Mouse (Mus musculus) left cerebral cortex, adult 9 months (tissue): ENCODE data around the gene Olfr905.

Source experiments
- DNase-seq, 2 experiments: peaks; one replicate each; pipeline ENCODE4 v3.0.0; 2022; ENCODE audit warnings: low spot score in 2 of 2

Gene Olfr905

DNA sequence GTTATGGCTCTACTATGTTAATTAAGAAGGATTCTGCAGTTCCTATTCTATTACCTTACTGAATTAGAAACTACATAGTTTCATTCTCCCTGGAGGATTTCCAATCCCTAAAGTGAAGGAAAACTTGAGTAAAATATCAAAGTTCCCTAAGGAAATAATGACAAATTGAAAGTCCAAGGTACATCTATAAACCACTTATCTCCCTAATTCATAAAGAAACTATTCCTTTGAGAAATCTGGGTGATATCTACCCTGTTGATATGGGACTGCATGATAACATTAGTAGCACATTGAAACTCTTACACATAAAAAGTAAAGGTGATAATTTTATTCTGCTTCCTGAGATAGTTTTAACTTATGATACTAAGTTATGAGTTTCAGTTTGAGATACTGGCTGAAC is at the start of gene Olfr905:
Gene Olfr905 (plus strand): TSS at position 301 of the 400 bp plus-strand sequence.
- DNase-seq = no peak

DNA sequence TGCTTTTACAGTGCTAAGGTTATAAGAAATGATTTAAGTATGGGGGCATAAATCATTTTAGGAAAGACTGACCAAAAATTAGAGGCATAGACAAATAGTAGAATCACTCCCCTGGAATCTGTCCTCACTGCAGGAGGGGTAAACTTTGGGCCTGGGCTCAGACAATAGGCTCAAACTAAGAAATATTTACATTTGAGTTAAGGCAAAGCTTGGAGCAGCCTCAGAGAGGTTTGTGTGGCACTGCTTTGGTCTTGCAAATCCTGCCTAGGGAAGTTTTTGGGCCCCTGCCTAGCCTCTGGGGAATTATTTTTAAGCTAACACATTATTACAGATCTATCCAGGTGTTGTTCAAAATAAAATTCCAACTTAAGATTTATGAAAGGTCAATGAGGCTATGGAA is 47.1 kb upstream of the Olfr905 start:
- no peak for DNase-seq

DNA sequence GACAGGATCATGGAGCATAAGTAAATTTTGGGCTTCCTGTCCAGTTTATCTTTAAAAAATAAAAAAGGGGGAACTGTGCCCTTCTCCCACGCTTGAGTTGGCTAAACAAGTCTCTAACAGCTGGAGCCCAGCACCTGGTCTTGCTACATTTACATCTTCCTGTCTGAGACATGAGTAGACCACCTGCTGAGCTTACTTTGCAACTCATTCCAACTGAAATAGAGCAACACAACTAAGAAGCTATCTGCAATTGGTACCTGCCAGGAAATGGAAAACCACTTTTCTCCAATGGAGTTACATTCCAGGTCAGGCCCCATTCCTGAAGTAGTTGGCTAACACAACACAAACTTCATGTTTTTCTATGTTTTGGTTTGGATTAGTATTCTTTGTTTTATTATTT is 43.9 kb upstream of the Olfr905 start:
- no peak for DNase-seq

- DNase-seq = no peak
Observed at GRCm38 (mm10) chr9:38429155-38429554, 41.8 kb upstream of the Olfr905 start, which contains the start of gene Olfr901. Gene Olfr901 (plus strand): TSS chr9:38429455.

DNA sequence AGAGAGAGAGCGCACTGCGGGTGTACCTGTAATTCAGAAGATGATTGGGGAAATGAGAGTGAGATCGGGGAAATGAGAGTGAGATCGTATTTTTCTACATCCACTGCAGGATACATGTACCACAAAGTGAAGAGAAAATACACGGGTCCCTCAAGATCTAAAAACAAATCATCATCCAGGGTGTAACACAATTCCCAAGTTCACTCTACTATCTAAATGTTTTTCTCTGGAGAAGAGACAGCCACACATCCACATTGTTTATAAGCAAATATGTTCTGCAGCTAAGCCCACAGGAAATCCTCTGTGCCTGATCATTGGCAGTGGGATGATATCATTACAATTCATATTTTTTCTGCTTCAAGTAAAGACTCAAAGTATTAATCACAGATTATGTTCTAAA is 23.6 kb upstream of the Olfr905 start, which contains the start of gene Olfr902:
Gene Olfr902 (plus strand): TSS at position 301 of the 400 bp plus-strand sequence.
- DNase-seq = no peak

DNA sequence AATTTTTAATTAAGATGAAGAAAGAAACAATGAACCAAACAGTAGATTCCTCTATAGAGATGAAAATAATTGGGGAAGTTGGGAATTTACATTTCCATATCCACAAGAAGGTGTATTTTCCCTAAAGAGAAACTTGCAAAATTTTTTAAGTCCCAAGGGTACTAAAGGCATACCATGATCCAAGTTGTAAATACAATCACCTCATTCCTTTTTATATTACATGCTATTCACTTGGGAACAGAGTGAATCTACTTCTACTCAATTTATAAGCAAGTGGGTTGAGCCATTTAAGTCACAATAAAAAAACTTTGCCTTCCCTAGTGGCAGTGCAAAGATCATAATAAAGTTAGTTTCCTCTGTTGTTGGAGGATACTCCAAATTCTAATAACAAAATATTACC is 8.1 kb upstream of the Olfr905 start, which contains the start of gene Olfr904:
Gene Olfr904 (plus strand): TSS at position 301 of the 400 bp plus-strand sequence.
- DNase-seq = no peak

GRCm38 (mm10) chr9:38486785-38487184 is 15.9 kb downstream of the Olfr905 start, which contains the start of gene Olfr906:
Gene Olfr906 (plus strand): TSS chr9:38487085.
- no peak for DNase-seq

- DNase-seq = no peak
Observed at GRCm38 (mm10) chr9:38495501-38495900, 24.6 kb downstream of the Olfr905 start, which contains the start of gene Olfr907. Gene Olfr907 (plus strand): TSS chr9:38495801.

DNA sequence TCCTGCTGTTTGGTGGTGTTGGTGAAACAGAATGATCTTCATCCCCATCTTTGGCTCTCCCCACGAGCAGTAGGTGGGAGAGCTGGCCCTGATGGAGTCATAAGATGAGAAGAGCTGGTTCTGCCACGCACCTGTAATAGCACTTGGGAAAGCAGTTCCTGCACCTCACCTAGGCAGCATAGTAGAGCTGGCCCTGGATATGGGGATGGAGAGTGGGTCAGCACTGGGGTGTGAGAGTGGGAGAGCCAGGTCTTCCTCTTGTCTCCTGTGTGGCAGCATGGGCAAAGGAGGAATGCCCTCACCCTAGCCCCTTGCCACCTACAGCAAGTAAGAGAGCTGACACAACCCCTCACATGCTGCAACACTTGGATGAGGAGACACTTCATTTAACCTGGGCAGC is 41.4 kb downstream of the Olfr905 start:
- no peak for DNase-seq

DNA sequence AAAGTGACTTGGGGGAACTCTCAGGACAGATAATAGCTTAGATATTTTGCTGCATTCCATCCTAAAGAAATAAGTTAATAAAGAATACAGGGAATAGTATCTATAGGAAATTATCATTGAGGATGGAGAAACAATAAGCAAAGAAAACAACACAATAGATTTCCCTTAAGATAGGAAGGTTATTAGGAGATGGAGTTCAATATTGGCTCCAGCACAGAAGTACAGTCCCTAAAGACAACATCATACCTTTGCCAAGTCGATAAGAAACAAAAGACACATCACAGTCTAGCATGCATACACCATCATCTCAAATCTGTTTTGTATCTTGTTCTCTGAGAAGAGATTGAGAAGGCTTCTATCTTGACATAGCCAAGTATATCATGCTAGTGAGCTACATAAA is 50.4 kb downstream of the Olfr905 start, which contains the start of gene Olfr911-ps1:
Gene Olfr911-ps1 (plus strand): TSS at position 301 of the 400 bp plus-strand sequence.
- no peak for DNase-seq
